Mouse (Mus musculus) hindbrain, embryonic 15.5 days (tissue): ENCODE results near the gene St7. TPM values are rescaled to one million over a fixed set of nuclear protein-coding genes. Genes with fewer than 3 reads are reported as not detected.

ENCODE experiments used
- ATAC-seq: fragments of 200-750 bp; cut with Nextera tagmentation; 2 replicates; pipeline ENCODE4 v1.8.0; 2017; ENCODE audit warnings: low read depth, moderate number of reproducible peaks, moderate TSS enrichment; ENCODE audit not compliant: low FRiP score
- H3K27ac ChIP-seq: fragments of 300-500 bp; sonication (generic); replicated peaks from 2 replicates; pipeline ENCODE4 v1.5.1; 2015; ENCODE audit warnings: mild to moderate bottlenecking, inconsistent platforms
- H3K27me3 ChIP-seq: fragments of 300-500 bp; sonication (generic); 2 replicates; pipeline ENCODE4 v1.6.1; 2015; ENCODE audit warnings: control low read depth, inconsistent platforms
- H3K36me3 ChIP-seq: fragments of 300-500 bp; sonication (generic); 2 replicates; pipeline ENCODE4 v1.6.1; 2015; ENCODE audit warnings: control low read depth, inconsistent platforms
- H3K4me1 ChIP-seq: fragments of 300-500 bp; sonication (generic); replicated peaks from 2 replicates; pipeline ENCODE4 v1.6.1; 2015; ENCODE audit warnings: control low read depth, inconsistent platforms
- H3K4me2 ChIP-seq: fragments of 300-500 bp; sonication (generic); 2 replicates; pipeline ENCODE4 v1.6.1; 2015; ENCODE audit warnings: moderate library complexity, mild to moderate bottlenecking, inconsistent platforms
- H3K4me3 ChIP-seq: fragments of 300-500 bp; sonication (generic); 2 replicates; pipeline ENCODE4 v1.5.1; 2015; ENCODE audit warnings: mild to moderate bottlenecking, inconsistent platforms
- H3K9ac ChIP-seq: fragments of 300-500 bp; sonication (generic); 2 replicates; pipeline ENCODE4 v1.6.1; 2015; ENCODE audit warnings: inconsistent platforms
- H3K9me3 ChIP-seq: fragments of 300-500 bp; sonication (generic); 2 replicates; pipeline ENCODE4 v1.6.1; 2016; ENCODE audit warnings: control low read depth, inconsistent platforms
- WGBS: fragments of 180-500 bp; shearing (Covaris S2); methylation state at CpG from one replicate; pipeline ENCODE4 v1.1.7; 2015; 5-methylcytosine and 5-hydroxymethylcytosine counted together
- polyA plus RNA-seq: library from polyadenylated mRNA; unstranded; fragments of >200 nt; fragmentation: Nextera tagmentation; extraction: Ambion mirVana; gene quantifications from 2 replicates; pipeline ENCODE4 v1.2.1, GENCODE M21; 2015

The St7 gene
- polyA plus RNA-seq, 1 experiment from 2014 or later: 54.8 TPM

GRCm38 (mm10) chr6:17800694-17801093 lies 108.0 kb downstream of the St7 start:
- peaks cover 15% of the 10 kb centered on the region for H3K4me1 ChIP-seq
- no peaks in the 10 kb centered on the region for H3K27me3 ChIP-seq
- no peak overlapping the region for H3K4me2 ChIP-seq
- H3K36me3 ChIP-seq: no peaks in the 10 kb centered on the region
- H3K9me3 ChIP-seq: no peaks in the 10 kb centered on the region
- ATAC-seq: no peak
- WGBS: 85% methylated on average over 5 of the region's 5 CpGs
- H3K4me3 ChIP-seq: no peak overlapping the region
- no peak overlapping the region for H3K27ac ChIP-seq
- H3K9ac ChIP-seq: no peak overlapping the region

GRCm38 (mm10) chr6:17804468-17804867 lies 111.7 kb downstream of the St7 start:
- Histone ChIP-seq H3K9me3 (no peaks in the 10 kb centered on the region), H3K4me2 (no peak overlapping the region), H3K9ac (no peak overlapping the region), H3K36me3 (no peaks in the 10 kb centered on the region), H3K27ac (no peak overlapping the region), H3K27me3 (no peaks in the 10 kb centered on the region), H3K4me3 (no peak overlapping the region), H3K4me1 (peaks cover 6% of the 10 kb centered on the region; the same call in 1 of the 2 replicates)
- WGBS: 77% methylated on average over 3 of the region's 3 CpGs
- ATAC-seq: no peak

GRCm38 (mm10) chr6:17806569-17806968 lies 113.8 kb downstream of the St7 start:
- no peaks in the 10 kb centered on the region for H3K36me3 ChIP-seq
- no peaks in the 10 kb centered on the region for H3K9me3 ChIP-seq
- no peak overlapping the region for H3K4me2 ChIP-seq
- no peaks in the 10 kb centered on the region for H3K27me3 ChIP-seq
- H3K4me1 ChIP-seq: peaks cover 6% of the 10 kb centered on the region; the same call in 1 of the 2 replicates
- peak; percentile 54; the same call in 1 of the 2 replicates for ATAC-seq
- WGBS: 12% methylated on average over 4 of the region's 4 CpGs
- no peak overlapping the region for H3K9ac ChIP-seq
- no peak overlapping the region for H3K27ac ChIP-seq
- no peak overlapping the region for H3K4me3 ChIP-seq

- H3K4me3 ChIP-seq: no peak overlapping the region
- H3K4me1 ChIP-seq: peaks cover 20% of the 10 kb centered on the region; the same call in 1 of the 2 replicates
- no peak overlapping the region for H3K27ac ChIP-seq
- no peak for ATAC-seq
- no peaks in the 10 kb centered on the region for H3K9me3 ChIP-seq
- no peaks in the 10 kb centered on the region for H3K36me3 ChIP-seq
- H3K9ac ChIP-seq: no peak overlapping the region
- WGBS: 94% methylated on average over 2 of the region's 2 CpGs
- H3K27me3 ChIP-seq: no peaks in the 10 kb centered on the region
- no peak overlapping the region for H3K4me2 ChIP-seq
Measured at GRCm38 (mm10) chr6:17811063-17811462, 118.3 kb downstream of the St7 start.

- Histone ChIP-seq H3K36me3 (no peaks in the 10 kb centered on the region), H3K4me3 (no peak overlapping the region), H3K4me2 (no peak overlapping the region), H3K4me1 (peaks cover 18% of the 10 kb centered on the region), H3K27me3 (no peaks in the 10 kb centered on the region), H3K27ac (no peak overlapping the region), H3K9ac (no peak overlapping the region), H3K9me3 (no peaks in the 10 kb centered on the region)
- ATAC-seq: no peak
Measured at GRCm38 (mm10) chr6:17811531-17811930, 118.8 kb downstream of the St7 start.

- H3K4me2 ChIP-seq: no peak overlapping the region
Measured at GRCm38 (mm10) chr6:17814074-17814649, 121.4 kb downstream of the St7 start.

GRCm38 (mm10) chr6:17816865-17817435 lies 124.2 kb downstream of the St7 start:
- Histone ChIP-seq H3K27me3 (no peaks in the 10 kb centered on the region), H3K9me3 (no peaks in the 10 kb centered on the region), H3K36me3 (no peaks in the 10 kb centered on the region), H3K4me3 (no peak overlapping the region), H3K4me1 (peaks cover 21% of the 10 kb centered on the region), H3K9ac (no peak overlapping the region), H3K4me2 (0 out of 2 replicates have a peak overlapping the region, but pooled peaks have one; percentile 6), H3K27ac (peak overlapping the region; percentile 61)
- WGBS: 6% methylated on average over 3 of the region's 3 CpGs
- peak; percentile 85 for ATAC-seq

More at GRCm38 (mm10) chr6:17814074-17814649, 121.4 kb downstream of the St7 start:
- Histone ChIP-seq H3K27ac (no peak overlapping the region), H3K4me3 (no peak overlapping the region), H3K27me3 (no peaks in the 10 kb centered on the region), H3K9ac (no peak overlapping the region), H3K36me3 (no peaks in the 10 kb centered on the region), H3K4me1 (peaks cover 21% of the 10 kb centered on the region), H3K9me3 (no peaks in the 10 kb centered on the region)
- 42% methylated on average over 2 of the region's 2 CpGs for WGBS
- no peak for ATAC-seq

GRCm38 (mm10) chr6:17823614-17824013 lies 130.9 kb downstream of the St7 start:
- no peak overlapping the region for H3K27ac ChIP-seq
- WGBS: 94% methylated on average over 2 of the region's 2 CpGs
- H3K4me3 ChIP-seq: no peak overlapping the region
- H3K9me3 ChIP-seq: no peaks in the 10 kb centered on the region
- no peak for ATAC-seq
- H3K36me3 ChIP-seq: no peaks in the 10 kb centered on the region
- no peaks in the 10 kb centered on the region for H3K4me1 ChIP-seq
- no peak overlapping the region for H3K9ac ChIP-seq
- H3K4me2 ChIP-seq: no peak overlapping the region
- H3K27me3 ChIP-seq: no peaks in the 10 kb centered on the region

GRCm38 (mm10) chr6:17824735-17825134 lies 132.0 kb downstream of the St7 start:
- ATAC-seq: no peak
- Histone ChIP-seq H3K9me3 (no peaks in the 10 kb centered on the region), H3K9ac (no peak overlapping the region), H3K4me1 (no peaks in the 10 kb centered on the region), H3K4me3 (no peak overlapping the region), H3K27me3 (no peaks in the 10 kb centered on the region), H3K27ac (no peak overlapping the region), H3K36me3 (peaks cover 2% of the 10 kb centered on the region), H3K4me2 (no peak overlapping the region)
- WGBS: 100% methylated on average over 1 of the region's 1 CpGs

GRCm38 (mm10) chr6:17828382-17828781 lies 135.6 kb downstream of the St7 start:
- no peak for ATAC-seq
- Histone ChIP-seq H3K36me3 (peaks cover 12% of the 10 kb centered on the region), H3K4me2 (no peak overlapping the region), H3K27ac (no peak overlapping the region), H3K9ac (no peak overlapping the region), H3K9me3 (no peaks in the 10 kb centered on the region), H3K4me1 (no peaks in the 10 kb centered on the region), H3K4me3 (no peak overlapping the region), H3K27me3 (no peaks in the 10 kb centered on the region)
- WGBS: 79% methylated on average over 4 of the region's 4 CpGs

GRCm38 (mm10) chr6:17829981-17830380 lies 137.2 kb downstream of the St7 start:
- Histone ChIP-seq H3K4me2 (no peak overlapping the region), H3K27me3 (no peaks in the 10 kb centered on the region), H3K4me3 (no peak overlapping the region), H3K4me1 (no peaks in the 10 kb centered on the region), H3K9me3 (no peaks in the 10 kb centered on the region), H3K27ac (no peak overlapping the region), H3K36me3 (peaks cover 15% of the 10 kb centered on the region), H3K9ac (no peak overlapping the region)
- WGBS: 97% methylated on average over 1 of the region's 1 CpGs
- ATAC-seq: no peak

- Histone ChIP-seq H3K27ac (no peak overlapping the region), H3K4me1 (no peaks in the 10 kb centered on the region), H3K9ac (no peak overlapping the region), H3K9me3 (no peaks in the 10 kb centered on the region), H3K4me2 (no peak overlapping the region), H3K36me3 (peaks cover 16% of the 10 kb centered on the region), H3K27me3 (no peaks in the 10 kb centered on the region), H3K4me3 (no peak overlapping the region)
- ATAC-seq: no peak
- WGBS: 37% methylated on average over 7 of the region's 7 CpGs
Measured at GRCm38 (mm10) chr6:17834493-17834892, 141.8 kb downstream of the St7 start.

- no peak overlapping the region for H3K9ac ChIP-seq
- H3K36me3 ChIP-seq: peaks cover 9% of the 10 kb centered on the region
- no peak overlapping the region for H3K4me3 ChIP-seq
- no peak for ATAC-seq
- no peak overlapping the region for H3K27ac ChIP-seq
- no peaks in the 10 kb centered on the region for H3K9me3 ChIP-seq
- no peaks in the 10 kb centered on the region for H3K27me3 ChIP-seq
- 72% methylated on average over 6 of the region's 6 CpGs for WGBS
- H3K4me2 ChIP-seq: no peak overlapping the region
- H3K4me1 ChIP-seq: no peaks in the 10 kb centered on the region
Measured at GRCm38 (mm10) chr6:17835693-17836092, 143.0 kb downstream of the St7 start.
